Mouse (Mus musculus): ENCODE results near the gene Ppm1m.

Ppm1m gene

DNA sequence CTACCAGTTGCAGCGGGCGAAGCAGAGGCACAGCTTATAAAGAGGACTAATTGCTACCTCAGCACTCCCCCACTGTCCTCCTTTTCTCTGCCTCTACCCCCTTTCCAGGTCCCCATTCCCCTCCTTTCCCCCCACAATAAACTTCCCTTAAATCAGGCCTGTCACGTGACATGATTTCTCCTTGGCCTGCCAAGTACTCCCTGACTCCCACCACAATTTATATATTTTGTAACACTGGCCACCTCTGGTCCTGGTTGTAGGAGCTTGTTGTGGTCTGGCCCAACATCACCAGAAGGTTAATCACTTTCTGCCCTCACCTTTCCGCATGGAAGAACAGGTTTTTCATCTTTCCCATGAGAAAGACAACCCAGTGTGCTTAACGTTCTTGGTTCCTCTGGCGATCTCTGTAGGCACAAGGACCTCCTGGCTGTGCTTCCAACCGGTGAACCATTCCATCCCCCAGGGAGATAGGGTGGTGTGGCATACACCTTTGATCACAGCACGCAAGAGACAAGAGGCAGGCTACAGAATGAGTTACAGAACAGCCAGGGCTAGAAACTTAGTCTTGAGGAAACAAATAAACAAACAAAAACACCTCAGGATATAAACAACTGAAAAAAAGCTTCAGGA, 21.5 kb upstream of the Ppm1m start:
- in situ Hi-C loops (cut with MboI): no loop called here

DNA sequence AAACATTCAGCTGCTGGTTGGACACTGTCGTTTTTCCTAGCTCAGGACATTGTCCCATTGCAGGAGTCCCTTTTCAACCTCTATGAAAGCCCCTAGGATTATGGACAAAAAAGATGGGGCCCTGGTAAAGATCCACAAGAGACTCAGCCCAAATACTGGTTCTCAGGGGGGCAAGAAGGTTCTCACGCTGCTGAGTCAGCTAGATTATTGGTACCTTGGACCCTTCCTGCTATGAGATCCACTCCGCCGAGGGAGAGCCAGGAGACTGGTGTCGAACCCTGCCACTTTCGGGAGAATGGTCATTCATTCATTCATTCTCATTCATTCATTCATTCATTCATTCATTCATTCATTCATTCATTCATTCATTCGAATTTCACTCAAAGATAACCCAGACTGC, 17.4 kb upstream of the Ppm1m start:
- in situ Hi-C loops (cut with MboI): no loop called here

DNA sequence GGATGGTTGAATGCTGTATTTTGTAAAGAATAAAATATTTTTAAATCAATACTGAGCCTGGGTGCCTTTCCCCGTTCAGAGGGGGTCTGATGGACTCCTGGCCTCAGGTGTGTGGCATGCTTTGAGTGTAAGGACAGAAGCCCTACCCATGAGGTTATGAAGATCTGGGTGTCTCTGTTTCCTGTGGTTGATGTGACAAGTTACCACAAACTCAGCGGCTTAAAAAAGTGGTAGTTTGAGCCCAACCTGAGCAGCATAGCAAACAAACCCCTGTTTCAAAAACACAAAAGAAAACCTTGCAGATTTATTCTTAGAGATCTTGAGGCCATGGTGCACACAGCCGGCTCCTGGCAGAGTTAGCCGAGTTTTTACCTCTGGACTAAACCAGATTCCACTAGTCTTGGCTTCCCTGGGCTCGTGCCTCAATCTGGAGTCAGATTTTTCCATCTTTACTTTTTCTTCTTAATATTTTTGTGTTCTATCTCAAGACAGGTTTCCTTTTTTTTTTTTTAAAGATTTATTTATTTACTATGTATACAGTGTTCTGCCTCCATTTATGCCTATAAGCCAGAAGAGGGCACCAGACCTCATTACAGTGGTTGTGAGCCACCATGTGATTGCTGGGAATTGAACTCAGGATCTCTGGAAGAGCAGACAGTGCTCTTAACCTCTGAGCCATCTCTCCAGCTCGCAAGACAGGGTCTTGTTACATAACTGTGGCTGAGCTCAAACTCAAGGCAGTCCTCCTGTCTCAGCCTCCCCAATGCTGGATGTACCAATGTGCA, 16.0 kb upstream of the Ppm1m start:
- in situ Hi-C loops (cut with MboI): no loop called here

DNA sequence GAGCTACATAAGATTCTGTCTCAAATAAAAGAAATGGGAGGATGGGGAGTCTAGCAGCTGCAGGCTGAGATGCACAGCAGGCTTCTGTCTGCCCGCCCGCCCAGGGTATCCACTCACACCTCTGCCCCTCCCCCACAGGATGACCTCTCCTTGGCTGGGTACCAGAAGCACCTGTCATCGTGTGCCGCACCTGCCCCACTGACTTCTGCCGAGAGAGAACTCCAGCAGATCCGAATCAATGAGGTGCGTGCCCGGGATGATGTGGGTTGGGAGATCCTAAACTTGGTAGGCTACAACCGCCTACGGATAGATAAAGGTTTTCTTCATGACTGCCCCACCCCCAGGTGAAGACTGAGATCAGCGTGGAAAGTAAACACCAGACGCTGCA, 13.0 kb upstream of the Ppm1m start:
- in situ Hi-C loops (cut with MboI): no loop called here

DNA sequence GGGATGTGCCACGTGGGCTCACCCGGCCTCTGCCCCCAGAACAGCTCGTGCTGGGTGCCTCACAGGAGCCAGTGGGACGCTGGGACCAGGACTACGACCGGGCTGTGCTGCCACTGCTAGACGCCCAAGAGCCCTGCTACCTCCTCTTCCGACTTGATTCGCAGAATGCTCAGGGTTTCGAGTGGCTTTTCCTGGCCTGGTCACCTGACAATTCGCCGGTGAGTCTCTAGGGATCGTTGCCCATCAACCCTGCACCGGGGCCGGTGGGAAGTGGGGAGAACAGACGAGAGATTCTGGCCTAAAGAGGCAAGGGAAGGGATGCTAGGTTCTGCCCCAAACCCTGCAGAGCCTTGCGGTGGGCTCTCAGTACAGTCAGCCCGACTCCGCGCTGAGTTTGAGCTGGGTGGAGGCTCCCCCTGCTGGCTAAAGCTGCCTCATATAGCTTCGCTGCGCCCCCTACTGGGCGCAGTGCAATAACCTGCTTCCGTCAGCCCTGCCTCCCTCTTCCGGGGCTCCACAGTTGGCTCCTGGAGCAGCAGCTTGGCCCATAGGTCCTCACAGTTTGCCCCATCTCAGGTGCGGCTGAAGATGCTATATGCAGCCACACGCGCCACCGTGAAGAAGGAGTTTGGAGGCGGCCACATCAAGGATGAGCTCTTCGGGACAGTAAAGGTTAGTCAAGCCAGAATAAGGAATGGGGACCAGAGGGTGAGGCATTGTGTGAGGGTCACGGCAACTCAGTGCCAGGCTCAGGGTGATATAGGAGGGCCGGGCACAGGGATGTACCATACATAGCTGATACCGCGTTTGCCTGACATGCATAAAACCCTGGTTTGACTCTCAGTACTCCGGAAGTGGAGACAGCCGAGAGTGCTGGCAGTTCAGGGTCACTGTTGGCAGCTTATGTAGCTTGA, 12.4 kb upstream of the Ppm1m start:
- in situ Hi-C loops (cut with MboI): no loop called here

DNA sequence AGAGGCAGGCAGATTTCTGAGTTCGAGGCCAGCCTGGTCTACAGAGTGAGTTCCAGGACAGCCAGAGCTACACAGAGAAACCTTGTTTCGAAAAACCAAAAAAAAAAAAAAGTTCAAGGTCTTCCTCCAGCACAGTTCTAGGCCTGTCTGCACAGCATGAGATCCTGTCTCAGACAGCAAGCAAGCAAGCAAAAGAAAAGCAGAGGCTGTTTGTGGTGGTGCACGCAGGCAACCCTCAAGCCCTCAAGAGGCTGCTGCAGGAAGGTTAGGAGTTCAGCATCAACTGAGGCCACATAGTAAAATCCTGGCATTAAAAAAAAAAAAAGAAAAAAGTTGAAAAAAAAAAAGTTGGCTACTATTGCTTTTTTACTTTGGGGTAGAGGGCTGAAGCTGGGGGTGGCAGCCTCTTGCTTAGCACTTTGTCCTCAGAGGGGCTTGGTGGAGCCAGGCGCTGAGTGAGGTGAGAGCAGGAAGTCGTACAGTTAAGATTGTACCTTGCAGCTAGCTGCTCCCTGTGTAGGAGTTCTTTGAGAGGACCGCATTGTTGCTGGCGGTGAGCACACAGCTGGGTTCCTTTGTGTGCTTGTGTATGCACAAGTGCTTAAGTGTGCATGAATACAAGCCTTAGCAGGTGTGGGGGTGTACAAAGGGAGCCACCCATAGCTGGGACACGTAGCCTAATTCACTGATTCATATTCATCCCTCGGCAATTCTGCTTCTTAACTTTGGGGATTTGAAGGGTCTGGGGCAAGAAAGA, 11.5 kb upstream of the Ppm1m start:
- in situ Hi-C loops (cut with MboI): no loop called here

DNA sequence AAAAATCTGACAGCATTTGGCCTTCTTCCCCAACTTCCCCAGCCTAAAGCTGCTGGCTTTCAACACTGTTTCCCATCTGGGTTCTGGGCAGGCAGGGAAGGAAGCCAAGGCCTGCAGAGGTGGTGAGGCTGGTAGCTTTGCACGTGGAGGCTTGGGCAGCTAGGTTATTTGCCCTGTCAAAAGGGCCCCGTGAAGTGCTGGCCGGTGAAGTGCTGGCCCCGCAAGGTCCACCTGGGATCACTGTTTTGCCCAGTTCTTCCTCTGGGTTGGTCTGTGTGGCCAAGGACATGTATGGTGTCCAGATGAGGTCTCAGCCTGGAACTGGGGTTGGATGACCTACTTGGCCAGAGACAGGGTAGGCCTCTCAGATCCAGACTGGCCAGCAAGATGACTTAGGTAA, 10.4 kb upstream of the Ppm1m start:
- in situ Hi-C loops (cut with MboI): no loop called here

DNA sequence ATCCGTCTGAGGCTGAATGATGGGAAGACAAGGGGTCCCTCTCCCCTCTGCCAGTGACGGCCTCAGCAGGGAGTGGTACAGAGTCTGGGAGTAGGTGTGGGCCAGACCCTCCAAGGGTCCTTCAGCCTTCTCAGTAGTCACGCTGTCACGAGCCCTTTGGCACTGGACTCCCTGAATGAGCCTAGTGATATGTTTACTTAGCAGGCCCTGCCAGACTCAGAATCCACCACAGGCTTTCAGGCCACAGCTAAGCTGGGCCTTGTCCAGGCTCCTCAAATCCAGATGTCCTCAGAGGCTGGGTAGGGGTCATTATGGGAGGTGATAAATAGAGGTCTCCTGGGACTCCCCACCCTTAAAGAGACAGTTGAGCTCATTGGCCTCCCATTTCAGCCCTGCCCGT, 8.6 kb upstream of the Ppm1m start:
- in situ Hi-C loops (cut with MboI): no loop called here

DNA sequence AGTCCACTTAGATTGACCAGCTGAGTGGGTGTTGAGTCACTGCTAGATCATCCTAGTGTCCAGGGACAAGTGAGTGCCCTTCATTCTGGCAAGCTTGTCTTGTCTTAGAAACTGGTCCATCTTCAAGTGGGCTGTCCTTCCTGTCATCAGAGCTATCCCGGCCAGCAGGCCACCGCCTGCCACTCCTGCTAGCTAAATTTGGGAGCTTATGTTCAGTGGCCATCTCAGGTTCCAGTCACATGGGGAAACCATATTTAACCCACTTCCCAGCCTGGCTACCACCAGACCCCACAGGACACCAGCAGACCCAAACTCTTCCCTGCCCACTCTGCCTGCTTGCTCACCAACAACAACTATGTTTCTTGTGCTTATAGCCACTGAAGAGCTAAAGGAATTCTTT, 7.0 kb upstream of the Ppm1m start:
- in situ Hi-C loops (cut with MboI): no loop called here

DNA sequence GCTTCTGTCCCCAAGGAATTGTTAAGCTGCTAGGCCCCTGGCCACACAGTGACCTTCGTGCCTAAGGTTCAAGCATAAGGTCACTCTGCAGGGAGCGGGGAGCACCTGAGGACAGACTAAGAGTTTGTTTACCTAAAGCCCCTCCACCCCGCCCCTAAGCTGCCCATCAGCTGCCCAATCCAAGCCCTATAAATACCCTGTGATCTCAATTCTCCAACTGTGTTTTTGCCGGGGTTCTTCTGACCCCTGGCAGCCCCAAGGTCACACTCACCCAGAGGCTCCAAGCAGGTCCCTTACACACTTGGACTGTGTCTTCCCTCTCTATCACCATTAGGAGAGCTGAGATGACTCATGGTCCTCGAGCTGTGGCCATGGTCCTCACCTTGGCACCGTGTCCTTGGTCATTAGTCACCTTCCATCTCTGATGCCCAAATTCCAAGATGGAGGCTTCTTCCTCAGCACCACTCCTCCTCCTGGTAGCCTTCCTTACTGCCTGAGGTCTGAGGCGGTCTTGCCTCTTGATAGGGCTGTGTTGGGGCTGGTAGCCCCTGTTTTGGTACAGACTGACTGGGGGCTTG, 6.3 kb upstream of the Ppm1m start:
- in situ Hi-C loops (cut with MboI): no loop called here

DNA sequence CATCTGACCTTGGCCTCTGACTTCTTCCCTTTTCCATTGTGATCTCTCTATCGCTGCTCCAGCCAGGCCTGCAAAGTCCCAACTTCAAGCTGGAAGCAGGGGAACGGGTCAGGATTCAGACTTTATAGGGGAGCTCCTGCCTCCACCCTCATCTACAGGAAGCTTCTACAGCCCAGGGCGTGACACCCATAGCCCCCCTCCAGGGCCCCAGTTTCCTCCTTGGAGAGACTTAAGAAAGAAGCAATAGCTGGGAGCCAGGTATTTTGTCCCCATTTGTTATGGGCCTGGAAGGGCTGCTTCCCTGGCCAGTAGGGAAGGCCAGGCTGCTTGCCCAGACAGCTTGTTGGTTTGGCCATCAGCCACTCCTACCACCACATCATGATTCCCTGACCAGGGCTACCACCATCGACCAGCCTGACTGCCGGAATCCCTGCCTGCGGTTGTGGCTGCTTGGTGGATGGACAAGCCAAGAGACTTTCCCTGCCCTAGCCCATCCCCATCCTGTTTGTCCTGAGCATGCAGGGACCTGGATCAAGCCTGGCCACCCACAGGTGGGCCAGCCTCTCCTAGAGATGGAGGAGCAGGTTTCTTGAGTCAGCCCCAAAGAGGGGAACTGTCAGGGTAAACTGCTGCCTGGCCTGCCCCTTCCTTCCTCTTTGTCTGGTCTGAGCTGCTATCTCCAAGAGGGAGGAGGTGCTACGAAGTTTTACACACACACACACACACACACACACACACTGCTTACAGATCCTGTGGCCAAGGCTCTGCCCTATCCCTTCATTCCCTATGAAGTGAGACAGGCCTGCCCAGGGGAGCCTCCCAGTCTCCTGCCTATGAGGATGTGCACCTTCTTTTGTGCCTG, 4.7 kb upstream of the Ppm1m start:
- in situ Hi-C loops (cut with MboI): no loop called here

DNA sequence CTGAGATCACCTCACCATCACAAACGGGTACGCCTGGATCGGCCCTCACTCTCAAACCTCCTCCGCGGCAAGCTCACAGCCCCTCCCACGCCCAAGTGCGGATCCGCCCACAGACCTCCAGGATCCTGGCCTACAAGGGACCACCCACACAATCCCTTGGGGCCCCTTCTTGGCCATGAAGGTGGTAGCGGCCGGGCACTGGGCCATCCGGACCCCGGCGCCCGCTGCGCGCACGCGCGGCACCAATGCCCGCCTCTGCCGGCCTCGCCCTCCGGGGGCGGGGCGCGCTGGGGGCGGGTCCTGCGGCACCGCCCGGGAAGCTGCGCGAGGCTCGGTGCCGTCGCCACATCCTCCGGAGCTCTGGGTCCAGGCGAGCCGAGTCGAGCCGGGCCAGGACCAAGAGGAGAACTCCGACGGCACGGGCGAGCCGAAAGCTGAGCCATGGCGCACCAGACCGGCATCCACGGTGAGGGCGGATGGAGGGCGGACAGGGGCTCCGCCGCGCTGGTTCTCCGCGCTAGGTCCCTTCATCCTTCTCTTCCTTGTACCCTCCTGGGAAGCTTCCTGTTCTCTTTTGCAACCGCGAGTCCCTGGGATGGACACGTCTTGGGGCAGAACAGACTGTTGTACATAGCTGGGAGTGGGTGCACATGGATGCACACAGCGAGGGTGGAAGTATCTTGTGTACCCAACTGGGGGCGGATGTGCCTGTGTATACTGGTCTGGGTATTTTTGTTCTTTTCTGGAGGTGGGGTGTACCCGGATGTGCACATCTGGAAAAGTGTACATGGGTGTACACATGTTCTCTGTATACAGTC, 3.5 kb upstream of the Ppm1m start, which contains the start of gene Twf2:
TSS of gene Twf2 (plus strand) at position 290 of the 818 bp plus-strand sequence.
- in situ Hi-C loops (cut with MboI): no loop called here

DNA sequence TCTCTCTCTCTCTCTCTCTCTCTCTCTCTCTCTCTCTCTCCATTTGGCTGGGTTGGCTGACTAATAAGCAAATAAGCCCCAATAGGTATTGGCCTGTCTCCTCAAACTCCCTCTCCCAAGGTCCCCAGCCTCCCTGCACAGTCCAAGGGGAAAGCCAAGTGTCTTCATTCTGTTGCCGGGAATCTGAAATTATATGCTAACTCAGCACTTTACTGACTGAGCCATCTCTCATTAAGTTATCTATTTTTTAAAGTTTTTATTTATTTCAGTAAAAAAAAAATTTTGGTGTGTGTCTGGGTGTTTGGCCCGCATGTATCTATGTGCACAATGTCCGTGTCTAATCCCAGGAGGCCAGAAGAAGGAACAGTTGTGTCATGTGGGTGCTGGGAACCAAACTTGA, 2.3 kb upstream of the Ppm1m start:
- in situ Hi-C loops (cut with MboI): no loop called here

DNA sequence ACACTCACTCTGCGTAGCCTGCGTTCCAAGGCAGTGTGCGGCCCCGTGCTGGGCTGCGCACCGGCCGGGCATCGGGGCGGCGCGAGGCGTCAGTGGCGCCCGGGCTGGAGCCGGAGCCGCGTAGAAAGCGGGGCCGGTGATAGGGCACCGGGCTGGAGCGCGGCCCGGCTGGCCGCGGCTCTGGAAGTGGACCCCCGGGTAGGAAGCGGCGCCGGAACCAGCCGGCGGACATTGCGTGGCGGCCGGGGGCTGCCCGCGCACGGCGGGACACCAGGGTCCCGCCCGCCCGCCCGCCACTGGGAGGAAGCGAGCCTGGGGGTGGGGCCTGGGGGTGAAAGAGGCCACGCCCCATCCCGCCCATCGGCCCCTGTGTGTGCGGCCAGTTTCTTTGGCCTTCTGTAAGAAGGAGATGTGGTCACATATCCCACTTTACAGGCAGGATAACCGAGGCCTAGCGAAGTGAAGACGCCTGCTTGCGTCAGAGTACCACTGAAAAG, 536 bp downstream of the Ppm1m start:
- in situ Hi-C loops (cut with MboI): no loop called here

DNA sequence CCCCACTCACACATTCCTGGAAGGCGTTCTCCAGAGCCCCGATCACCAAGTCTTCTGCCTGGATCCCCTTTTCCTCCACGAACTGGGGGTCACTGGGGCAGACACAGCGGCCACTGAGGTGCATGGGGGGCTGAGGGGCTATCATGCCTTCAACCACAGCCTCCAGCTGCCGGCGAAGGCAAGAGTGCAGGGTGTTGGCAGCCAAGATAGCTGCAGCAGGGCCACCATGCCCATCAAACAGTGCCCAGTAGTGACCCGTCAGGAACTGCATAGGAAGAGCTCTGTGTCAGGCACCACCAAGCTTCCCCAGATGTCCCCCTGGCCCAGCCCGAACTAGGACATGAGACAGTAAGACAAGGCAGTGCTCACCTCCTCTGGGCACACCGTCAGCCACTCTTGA, 1.8 kb downstream of the Ppm1m start:
- in situ Hi-C loops (cut with MboI): no loop called here

DNA sequence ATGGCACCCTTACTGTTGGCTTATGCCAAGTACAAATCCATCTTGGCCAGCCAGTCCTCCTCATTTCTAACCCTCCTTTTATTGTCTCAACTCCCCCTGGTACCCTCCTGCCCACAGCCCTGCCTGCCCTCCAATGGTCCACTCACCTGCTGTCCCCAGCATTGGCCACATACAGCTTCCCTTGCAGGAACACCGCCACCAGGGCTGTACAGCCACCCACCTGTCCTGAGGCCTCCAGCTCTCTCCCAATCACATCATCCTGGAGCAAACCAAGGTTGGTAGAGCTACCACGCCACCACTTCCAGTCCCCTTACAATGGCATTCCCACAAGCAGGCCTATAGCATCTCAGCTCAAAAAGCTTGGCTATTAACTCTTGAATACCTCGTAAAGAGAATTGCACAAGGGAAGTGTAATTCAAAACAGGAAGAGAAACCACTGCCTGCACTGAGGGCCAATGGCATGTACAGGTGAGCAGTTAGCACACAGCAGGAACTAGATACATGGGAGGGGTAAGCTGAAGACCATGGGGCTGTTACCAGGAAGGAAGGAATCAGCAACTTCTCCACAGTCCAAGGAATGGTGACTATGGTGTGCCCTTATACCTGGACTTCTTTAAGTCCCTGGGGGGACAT, 2.3 kb downstream of the Ppm1m start:
- in situ Hi-C loops (cut with MboI): no loop called here

DNA sequence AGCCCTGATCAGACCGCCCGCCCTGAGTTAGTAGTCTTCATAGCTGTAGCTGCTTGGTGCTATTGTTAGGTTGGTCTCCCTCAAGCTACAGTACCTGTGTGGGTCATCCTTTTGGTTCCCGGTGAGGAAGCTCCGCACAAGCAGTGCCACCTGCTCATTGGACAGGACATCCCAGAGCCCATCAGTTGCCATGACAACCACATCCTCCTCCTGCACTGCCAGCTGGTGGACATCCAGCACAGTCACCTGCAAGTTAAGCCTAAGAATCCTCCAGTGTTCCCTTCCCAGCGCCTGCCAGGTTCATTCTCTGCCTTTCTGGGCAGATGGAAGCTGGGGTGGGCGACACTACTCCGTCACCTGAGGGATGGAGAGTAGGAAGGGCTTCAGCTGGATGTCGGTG, 3.9 kb downstream of the Ppm1m start:
- in situ Hi-C loops (cut with MboI): no loop called here

DNA sequence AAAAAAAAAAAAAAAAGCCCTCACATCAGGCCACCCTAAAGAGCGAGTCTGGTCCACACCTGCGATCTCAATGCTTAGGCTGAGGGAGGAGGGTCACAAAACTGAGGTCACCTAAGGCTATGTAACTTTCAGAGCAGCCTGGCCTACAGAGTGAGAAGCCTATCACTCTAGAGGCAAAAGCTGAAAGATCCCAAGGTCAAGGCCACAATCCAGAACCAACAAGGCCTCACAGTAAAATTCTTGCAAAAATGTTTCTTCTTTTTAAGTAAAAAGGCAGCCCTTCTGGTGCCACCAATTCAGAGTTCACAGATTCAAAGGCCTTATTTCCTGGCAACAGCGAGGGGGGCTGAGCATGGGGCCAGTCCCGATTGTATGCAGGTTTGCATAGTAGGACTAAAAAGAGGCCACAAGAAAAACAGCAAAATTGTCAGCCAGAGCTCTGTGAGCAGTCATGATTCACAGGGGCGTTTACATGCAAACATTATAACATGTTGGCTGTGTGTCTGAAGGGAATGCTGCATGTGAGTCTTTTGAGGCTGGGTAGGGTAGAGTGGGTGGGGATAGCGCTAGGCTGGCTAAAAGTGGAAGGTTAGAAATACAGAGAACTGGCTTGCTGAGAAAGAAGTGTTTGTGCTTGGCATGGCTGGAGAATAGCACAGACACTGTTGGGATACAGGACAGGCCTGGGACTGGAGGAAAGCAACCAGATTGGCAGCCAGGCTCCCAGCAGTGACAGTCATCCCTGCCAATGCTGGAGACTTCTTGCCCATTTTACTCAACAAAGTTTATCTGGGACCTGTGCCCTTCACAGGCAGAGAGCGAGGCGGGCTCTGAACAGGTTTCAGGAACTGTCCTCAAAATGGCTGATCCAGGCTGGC, 5.4 kb downstream of the Ppm1m start:
- in situ Hi-C loops (cut with MboI): no loop called here
